Mouse (Mus musculus): Measurements from ENCODE around the gene Fkbp8.

DNA sequence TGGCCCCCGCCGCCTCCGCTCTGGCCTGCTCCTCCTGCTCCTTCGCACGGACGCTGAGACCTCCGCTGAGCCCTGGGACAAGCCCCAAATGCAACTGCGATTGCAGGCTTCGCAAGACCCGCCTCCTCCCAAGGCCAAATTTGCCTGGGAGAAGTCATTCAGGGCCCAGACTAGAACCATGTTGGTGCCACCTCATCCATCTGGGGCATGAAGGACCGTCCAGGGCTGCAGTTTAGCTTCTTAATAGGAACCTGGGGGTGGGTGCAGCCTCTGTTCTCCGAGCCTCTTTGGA is 31.8 kb upstream of the Fkbp8 start:
- TF ChIP-seq CTCF (conservative IDR thresholded peaks at IDR 0.05; ENCODE audit: low read length): no peak
- no peak for TF ChIP-seq POU5F1 (IDR thresholded peaks at IDR 0.05; ENCODE audit: borderline replicate concordance, low read length)

Measured in E14TG2a.4 (cell line).